Mouse (Mus musculus) v-Abl transformed pro-B cells (cell line): Measurements from ENCODE around the gene Osbpl2.

Experiments
- in situ Hi-C, 2 experiments: fragments of 400-800 bp; cut with MboI; formaldehyde crosslinking; loops; one replicate each; pipeline ENCODE4 v1.15.1; 2025; ENCODE audit not compliant: unreplicated experiment in 2 of 2

Osbpl2 gene

DNA sequence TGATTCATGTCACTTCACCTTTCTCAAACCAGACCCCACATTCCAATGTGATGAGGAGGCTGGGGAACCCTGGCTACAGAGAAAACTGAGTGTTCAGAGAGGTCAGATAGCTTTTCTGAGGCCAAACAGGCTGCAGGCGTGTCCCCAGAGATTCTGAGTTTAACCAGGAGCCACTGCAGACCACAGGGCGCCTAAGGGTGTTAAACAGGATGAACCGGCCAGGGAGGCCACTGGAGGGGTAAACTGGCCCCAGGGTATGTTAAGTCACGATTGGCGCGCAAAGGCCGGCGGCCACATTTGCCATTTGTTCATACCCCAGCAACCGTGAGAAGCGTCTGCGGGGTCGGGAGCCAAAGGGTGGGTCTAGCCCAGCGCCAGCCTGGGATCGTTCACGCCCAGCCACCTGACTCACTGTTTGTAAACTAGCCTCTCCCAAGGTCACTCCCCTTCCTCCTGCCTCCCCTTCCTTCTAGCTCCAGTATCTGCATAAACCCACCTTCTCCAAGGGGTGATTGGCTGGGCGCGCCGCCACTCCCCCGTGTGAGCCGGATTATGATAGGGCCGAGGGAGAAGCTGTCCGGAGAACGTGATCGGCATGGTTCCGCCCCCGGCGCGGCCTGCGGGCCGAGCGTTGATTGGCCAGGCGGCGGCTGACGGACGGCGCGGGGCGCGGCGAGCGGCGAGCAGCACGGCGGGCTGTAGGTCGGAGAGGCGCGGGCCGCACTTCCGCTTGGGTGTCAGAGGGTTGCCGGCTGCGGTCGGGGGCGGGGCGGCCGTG is at the start of gene Osbpl2:
Gene Osbpl2 (plus strand): TSS at position 646 of the 778 bp plus-strand sequence.
- in situ Hi-C loops, result no loop called here

- in situ Hi-C loops, result no loop called here
Measured at GRCm38 (mm10) chr2:180069770-180070480, 49.2 kb upstream of the Osbpl2 start.

- in situ Hi-C loops, result no loop called here
Measured at GRCm38 (mm10) chr2:180070481-180071453, 48.3 kb upstream of the Osbpl2 start, which contains the start of gene Mtg2. Gene Mtg2, plus strand, starts transcription at chr2:180070588.

GRCm38 (mm10) chr2:180071671-180072070 is 47.4 kb upstream of the Osbpl2 start:
- in situ Hi-C loops, result no loop called here

- in situ Hi-C loops, result no loop called here
Measured at GRCm38 (mm10) chr2:180072886-180073285, 46.2 kb upstream of the Osbpl2 start.

DNA sequence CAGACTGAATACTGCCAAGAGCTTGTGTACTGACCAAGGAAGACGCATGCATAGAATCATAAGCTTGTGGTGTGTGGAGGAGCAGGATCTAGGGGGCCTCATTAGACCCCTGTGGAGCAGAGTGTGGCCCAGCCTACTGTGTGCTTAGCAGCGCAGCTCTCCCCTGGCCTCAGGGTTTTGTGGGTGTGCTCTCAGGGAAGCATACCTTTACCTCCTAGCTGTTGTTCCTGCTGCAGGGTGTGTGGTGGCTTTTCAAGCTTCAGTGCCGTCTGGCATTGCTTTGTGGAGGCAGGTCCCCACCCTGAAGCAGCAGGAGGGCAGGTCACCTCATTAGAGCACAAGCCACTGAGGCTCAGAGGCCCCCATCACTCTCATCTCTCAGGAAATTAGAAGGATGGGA is 41.5 kb upstream of the Osbpl2 start:
- in situ Hi-C loops, result loop anchor here in 1 of 2 experiments (5.0 kb wide), 1 partner anchor 35 kb away; no protein-coding TSS in a partner anchor

GRCm38 (mm10) chr2:180080680-180081079 is 38.4 kb upstream of the Osbpl2 start:
- in situ Hi-C loops, result no loop called here

GRCm38 (mm10) chr2:180083063-180083462 is 36.0 kb upstream of the Osbpl2 start:
- in situ Hi-C loops, result no loop called here

DNA sequence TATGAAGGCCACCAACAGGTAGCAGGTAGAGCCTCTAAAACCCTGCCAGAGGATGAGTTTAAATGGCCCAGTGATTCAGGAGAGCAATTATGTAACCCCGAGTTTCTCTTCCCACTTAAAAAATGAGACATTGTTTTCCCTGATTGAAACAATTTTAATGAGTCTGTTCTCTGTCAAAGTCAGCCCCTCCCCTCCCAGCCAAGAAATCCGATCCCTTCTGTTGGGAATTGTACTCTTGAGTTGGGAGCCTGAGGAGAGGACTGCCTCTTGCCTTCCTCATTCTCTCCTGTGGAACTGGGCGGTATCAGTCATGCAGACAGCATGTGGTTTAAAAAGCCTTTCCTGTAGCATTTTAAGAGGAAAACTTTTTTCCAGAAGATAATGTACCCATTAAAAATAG is 34.5 kb upstream of the Osbpl2 start:
- in situ Hi-C loops, result no loop called here

- in situ Hi-C loops, result no loop called here
Measured at GRCm38 (mm10) chr2:180085926-180086636, 33.0 kb upstream of the Osbpl2 start.

- in situ Hi-C loops, result no loop called here
Measured at GRCm38 (mm10) chr2:180086637-180087027, 32.5 kb upstream of the Osbpl2 start.

GRCm38 (mm10) chr2:180087472-180087871 is 31.6 kb upstream of the Osbpl2 start:
- in situ Hi-C loops, result no loop called here

GRCm38 (mm10) chr2:180090285-180090684 is 28.8 kb upstream of the Osbpl2 start:
- in situ Hi-C loops, result no loop called here

DNA sequence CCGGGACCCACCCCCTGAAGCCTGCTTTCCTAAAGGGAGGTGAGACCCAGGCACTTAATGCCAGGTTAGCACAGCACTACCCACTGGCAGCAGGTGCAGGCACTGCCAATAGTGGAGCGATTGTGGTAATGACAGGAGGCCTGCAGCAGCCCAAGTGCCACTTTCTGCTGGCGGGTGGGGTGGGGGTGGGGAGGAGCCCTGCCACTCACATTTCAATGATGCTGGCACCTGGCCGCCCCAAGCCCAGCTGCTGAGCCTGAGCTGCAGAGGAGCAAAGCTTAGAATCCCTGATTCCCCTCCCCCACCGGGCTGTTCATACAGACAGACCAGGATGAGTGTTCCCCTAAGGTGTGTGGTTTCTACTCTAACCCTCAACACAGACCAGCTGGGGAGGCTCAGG is 23.4 kb upstream of the Osbpl2 start:
- in situ Hi-C loops, result no loop called here

DNA sequence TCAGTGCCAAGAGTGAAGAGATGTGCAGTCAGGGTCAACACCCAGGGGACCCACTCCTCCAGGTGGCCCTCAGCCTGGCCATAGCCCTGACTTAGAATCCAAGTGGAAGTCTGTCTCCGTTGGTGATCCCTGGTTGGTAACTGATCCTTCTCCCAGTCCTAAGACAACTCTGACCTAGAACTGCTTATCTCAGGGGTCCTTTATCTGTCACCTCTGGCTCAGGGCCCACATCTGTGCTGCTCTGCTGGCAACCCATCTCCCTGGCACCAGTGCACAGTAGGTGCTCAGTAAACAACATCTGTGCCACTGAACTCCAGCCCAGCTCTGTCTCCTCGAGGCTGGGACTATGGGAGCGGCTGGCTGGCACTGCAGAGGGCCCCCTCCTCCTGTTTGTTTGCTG is 21.5 kb upstream of the Osbpl2 start:
- in situ Hi-C loops, result no loop called here

DNA sequence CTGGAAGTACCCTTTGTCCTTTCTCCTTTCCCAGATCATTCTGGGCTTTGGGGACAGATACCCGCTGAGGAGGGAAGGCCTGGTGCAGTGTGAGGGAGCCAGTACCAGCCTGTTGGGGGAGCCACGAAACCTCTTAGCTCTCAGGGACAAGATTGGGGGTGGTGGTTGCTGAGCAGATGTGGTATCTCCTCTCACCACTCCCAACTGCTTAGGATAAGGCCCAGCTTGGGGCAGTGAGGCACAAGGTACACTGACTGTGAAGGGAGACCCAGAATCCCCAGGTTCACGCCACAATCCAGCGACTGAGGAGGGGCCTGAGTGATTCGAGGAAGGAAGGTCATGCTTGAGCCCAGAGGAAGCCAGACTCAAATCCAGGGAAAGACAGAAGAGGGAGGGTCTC is 20.9 kb upstream of the Osbpl2 start:
- in situ Hi-C loops, result no loop called here

GRCm38 (mm10) chr2:180099529-180099928 is 19.6 kb upstream of the Osbpl2 start:
- in situ Hi-C loops, result no loop called here

- in situ Hi-C loops, result no loop called here
Measured at GRCm38 (mm10) chr2:180103151-180103977, 15.7 kb upstream of the Osbpl2 start.

DNA sequence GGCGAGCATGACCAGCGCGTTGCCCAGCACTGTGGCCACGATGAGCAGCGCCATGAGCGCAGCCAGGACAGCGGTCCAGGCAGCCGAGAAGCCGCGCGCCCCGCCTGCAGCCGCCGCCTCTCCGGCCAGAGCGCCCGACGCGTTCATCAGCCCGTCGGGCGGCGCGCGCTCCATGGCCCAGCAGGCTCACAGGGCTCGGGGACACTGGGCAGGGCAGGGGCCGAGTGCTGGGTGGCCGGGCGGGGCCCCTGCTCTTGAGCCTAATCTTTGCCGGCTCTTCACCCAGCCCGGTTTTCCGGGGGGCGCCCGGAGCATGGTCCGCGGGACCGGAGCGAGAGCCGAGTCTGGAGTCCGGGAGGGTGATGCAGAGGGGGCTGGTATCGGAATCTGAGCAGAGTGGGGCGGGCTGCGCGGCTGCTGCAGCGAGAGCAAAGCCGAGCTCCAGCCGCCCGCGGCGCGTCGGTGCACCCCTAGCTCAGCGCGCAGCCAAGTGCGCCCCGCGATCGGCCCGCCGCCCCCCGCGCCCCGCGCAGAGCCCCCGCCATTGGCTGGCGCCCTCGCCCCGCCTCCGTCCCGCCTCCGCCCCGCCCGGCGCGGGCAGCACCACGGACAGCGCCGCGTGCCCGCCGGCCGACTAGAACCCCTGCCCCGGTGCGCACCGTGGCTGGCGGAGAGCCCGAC is 15.0 kb upstream of the Osbpl2 start, which contains the start of gene Hrh3:
Gene Hrh3 (minus strand): TSS at position 511 of the 681 bp plus-strand sequence.
- in situ Hi-C loops, result no loop called here
